Mouse (Mus musculus): ENCODE results near the gene 6430531B16Rik.

The 6430531B16Rik gene

GRCm38 (mm10) chr7:139970979-139971378 lies 7.6 kb downstream of the 6430531B16Rik start:
- no peak for DNase-seq (ENCODE audit: low spot score in 2 of 2)

DNA sequence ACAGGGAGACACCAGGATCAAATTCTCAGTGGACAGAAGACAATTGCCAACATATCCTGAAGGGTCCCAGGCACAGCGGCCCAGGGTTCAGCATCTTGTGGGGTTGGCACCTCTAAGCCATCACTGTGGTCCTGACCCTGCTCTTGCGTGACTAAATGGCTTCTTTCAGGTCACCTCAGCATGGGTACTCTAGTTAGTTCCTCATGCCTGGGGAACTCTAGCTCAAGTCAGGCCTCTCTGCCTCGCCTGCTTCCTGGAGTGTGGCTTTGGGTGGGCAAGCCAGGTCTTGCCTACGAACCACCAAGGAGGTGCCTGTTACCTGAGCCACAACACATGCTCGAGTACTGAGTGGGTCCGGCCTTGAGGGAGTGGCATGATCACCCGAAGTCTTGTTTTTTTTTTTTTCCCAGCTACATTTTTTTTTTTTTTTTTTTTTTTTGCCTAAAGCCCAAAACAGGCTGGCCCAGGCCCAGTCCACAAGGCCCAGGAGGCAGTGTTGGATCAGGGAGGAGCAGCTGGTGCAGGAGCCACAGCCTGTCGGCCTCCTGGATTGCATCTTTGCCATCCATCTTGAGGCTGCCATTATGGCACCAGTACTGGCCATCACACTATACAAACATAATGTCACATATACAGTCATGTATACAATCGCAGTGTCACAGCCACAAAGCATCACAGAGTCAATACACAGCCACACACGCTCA lies 8.2 kb downstream of the 6430531B16Rik start:
- no peak for DNase-seq (ENCODE audit: low spot score in 2 of 2)

- DNase-seq (ENCODE audit: low spot score in 2 of 2): peak; percentile 85 to 93
Observed at GRCm38 (mm10) chr7:139969348-139970130, 9.0 kb downstream of the 6430531B16Rik start.

DNA sequence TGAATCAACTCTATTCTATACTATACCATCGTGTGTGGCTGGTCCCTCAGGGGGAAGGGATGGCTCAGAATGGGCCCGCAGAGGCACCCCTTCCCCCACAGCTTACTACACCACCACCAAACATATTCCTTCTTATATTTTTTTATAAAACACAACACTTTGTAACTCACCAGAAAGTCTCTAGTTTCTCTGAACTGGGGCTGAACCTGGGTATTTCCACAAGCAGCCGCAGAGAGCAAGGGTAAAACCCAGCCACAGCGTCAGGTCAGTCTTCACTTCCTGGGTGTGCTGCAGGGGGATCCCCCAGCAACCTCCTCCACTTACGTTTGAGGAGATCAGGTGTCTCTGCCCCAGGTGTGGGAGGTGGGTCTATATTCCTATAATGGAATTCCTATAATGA lies 10.1 kb downstream of the 6430531B16Rik start:
- no peak for DNase-seq (ENCODE audit: low spot score in 2 of 2)

DNA sequence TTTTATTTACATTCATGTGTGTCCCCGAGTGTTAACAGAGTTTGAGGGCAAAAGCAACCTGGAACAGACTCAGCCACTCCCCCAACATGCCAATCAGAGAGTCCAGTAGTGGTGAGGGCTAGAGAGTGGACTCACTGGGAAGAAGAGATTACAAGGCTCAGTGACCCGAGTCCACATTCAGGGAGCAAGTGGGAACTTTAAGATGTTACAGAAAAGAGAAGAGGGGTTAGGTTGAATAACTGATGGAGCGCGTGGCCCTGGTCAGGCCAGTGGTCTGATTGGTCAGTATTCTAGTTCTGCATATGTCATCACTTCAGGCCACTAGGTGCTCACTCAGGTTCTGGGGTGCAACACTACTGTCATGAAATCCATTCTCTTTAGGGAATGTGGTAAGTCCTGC lies 11.4 kb downstream of the 6430531B16Rik start:
- no peak for DNase-seq (ENCODE audit: low spot score in 2 of 2)

GRCm38 (mm10) chr7:139963814-139964213 lies 14.7 kb downstream of the 6430531B16Rik start:
- no peak for DNase-seq (ENCODE audit: low spot score in 2 of 2)

DNA sequence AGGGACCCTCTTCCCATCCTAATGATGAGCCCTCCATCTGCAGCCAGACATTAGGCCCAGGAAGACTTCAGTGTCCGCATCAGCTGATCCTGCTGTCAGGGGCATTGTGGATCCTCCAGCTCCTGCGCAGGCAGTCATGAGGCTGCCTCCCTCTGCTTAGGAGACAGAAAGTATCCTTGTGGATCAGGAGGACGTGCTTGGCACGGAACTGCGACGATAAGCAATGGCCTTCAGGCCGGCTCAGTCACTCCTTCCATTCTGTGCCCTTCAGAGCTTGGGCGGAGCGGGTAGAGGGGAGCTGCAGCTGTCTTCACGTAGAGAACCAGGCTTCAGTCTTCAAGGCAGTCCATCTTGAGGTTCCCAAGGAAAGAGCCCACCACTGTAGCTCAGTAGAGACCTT lies 17.4 kb downstream of the 6430531B16Rik start:
- DNase-seq (ENCODE audit: low spot score in 2 of 2): no peak

DNA sequence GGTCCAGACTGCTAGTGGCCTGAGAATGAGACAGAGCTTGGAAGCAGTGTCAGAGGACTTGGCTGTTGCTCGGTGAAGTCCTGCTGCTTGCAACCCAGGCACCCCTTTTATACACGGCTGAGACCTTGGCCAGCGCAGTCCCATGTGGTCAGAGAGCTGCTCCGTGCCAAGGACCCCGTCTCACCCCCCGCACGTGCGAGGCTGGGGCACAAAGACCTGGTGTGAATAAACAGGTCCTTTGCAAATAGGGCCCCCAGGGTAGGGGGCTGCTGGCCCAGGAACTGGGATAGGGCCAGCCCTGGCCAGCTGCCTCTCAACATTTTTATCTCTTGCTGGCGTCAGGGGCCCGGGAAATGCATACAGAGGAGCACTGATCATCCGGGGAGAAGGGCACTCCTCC lies 20.6 kb downstream of the 6430531B16Rik start:
- no peak for DNase-seq (ENCODE audit: low spot score in 2 of 2)

DNA sequence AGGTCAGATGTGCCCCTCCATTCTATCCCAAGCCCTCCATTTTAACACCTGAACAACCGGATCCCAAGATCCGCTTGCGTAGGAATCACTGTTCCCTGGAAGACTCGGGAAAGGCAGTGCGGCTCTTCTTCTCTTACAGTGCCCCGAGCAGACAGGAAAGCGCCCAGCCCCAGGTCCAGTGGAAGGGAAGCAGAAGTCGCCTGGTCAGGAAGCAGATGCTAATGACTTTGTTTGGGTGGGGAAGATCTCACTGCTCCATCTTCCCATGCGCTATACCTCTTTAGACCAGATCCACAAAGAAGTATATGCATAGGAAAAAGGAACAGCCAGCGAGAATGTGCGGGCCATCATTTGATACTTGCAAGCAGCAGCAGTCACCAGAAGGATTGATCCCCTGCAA lies 21.1 kb downstream of the 6430531B16Rik start:
- DNase-seq (ENCODE audit: low spot score in 2 of 2): no peak

DNA sequence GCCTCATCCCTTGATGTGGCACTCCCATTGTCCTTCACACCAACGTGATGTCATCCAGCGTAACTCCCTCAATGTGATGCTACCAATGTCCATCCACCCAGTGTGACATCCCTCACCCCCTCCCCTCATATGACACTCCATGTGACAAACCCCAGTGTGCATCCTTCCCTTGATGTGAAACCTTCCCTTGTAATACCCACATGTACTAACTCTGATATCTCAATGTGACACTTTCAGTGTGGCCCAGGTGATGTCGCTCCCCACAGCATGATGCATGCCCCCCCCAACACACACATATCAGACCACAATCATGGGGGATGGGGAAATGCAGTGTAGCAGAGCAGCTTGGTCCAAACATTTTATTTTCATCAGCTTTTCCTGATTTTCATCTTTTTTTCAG lies 21.9 kb downstream of the 6430531B16Rik start:
- no peak for DNase-seq (ENCODE audit: low spot score in 2 of 2)

DNA sequence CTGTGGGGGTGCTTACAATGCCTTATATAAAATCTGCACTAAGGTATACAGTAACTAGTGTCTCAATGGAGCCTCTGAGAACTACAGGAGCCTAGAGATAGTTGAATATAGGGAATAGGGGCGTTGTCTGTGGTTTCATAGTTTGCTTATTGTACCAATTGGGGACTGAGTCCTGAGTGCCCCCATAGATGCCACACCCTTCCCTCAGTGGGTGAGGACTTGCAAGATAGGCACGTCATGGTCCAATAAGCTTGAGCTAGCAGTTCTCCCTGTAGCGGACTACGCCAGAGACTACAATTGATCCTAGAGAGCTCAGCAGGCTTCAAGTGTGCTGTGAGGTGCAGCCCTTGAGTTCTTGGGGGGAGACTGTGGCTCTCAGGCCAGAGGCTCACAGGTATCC lies 23.1 kb downstream of the 6430531B16Rik start:
- no peak for DNase-seq (ENCODE audit: low spot score in 2 of 2)

GRCm38 (mm10) chr7:139951991-139952633 lies 26.4 kb downstream of the 6430531B16Rik start:
- no peak for DNase-seq (ENCODE audit: low spot score in 2 of 2)

GRCm38 (mm10) chr7:139951079-139951478 lies 27.5 kb downstream of the 6430531B16Rik start:
- DNase-seq (ENCODE audit: low spot score in 2 of 2): no peak

DNA sequence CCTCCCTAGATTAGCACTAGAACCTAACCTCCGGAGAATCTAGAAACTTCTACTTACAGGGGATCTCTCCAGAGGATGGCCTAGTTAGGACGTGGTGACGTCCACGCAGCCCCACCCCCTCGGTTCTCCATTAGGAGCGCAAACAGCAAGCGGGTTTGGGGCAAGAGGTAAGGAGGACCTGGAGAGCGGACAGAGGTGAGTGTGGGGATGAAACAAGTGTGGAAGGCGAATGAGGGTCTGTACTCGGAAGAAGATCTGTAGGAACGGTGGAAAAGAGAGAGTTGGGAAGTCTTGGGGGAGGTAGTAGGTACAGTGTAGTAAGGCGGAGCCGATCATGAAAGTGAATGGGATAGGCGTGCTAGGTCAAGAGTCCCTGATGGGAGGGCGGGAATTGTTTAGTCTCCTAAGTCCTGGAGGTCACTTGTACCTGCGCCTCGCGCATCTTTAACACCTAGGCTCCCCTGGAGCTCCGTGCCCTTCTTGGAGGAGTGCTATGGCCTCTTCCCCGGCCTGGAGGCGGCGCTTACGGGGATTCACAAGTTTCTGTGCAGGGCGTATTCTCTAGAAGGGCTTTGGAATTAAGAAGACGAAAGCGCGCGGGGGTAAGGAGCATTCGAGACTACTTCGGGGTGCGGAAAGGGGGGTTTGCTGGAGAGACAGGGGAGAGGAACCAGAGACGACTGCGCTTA lies 28.1 kb downstream of the 6430531B16Rik start:
- no peak for DNase-seq (ENCODE audit: low spot score in 2 of 2)

DNA sequence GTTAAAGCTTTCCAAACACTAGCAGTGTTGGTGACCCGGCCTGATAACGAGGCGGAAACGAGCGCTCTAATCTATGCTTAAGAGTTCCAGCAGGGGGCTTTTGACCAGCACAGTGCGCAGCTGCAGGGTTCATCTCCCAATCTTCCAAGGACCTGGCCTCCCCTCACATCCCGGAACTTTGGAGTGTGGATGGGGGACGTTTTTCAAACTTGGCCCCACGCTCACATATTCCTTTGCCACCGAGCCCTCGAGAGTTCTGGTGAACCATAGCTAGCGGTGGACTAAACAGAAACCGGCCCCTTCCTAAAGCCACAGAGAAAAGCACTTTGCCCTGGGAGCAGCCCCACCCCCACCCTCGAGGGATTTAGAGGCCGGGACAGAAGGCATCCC lies 28.7 kb downstream of the 6430531B16Rik start:
- DNase-seq (ENCODE audit: low spot score in 2 of 2): no peak

DNA sequence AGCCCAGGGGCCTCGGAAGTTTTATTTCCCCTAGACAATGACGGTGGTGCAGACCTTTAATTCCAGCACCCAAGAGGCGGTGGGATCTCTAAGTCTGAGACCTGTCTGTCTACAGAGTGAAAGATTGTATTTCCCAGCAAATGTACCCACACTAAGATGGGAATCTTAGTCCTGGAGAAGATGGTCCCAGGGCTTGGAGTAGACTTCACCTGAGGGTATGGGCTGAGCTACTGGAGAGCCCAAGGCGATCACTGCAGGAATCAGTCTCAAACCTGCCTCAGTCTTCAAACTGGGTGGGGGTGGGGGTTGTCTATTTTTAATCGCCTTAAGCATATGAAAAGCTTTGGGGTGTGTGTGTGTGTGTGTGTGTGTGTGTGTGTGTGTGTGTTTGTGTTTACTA lies 32.5 kb downstream of the 6430531B16Rik start:
- no peak for DNase-seq (ENCODE audit: low spot score in 2 of 2)

GRCm38 (mm10) chr7:139945516-139945915 lies 33.0 kb downstream of the 6430531B16Rik start:
- DNase-seq (ENCODE audit: low spot score in 2 of 2): no peak

GRCm38 (mm10) chr7:139944291-139945240 lies 34.0 kb downstream of the 6430531B16Rik start:
- no peak for DNase-seq (ENCODE audit: low spot score in 2 of 2)

DNA sequence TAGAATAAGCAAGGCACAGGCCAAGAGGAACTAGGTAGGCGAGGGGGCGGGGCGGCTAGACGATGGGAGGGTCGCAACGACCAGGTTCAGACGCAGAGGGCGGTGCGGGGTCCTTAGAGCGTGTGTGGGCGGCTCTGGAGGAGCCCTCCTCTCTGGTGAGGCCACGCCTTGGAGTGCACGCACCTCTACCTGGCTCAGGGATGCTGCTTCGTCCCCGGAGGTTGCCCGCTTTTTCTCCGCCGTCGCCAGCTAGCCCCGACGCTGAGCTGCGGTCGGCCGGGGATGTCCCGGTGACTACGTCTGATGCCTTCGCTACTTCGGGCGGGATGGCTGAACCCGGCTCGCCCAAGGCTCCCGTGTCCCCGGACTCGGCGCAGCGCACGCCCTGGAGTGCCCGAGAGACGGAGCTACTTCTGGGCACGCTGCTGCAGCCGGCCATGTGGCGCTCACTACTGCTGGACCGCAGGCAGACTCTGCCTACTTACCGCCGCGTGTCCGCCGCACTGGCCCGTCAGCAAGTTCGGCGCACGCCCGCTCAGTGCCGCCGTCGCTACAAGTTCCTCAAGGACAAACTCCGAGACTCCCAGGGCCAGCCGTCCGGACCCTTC lies 34.8 kb downstream of the 6430531B16Rik start, which contains the start of gene Utf1:
Gene Utf1 (plus strand): TSS at position 116 of the 608 bp plus-strand sequence.
- DNase-seq (ENCODE audit: low spot score in 2 of 2): no peak

GRCm38 (mm10) chr7:139940476-139941209 lies 37.9 kb downstream of the 6430531B16Rik start:
- no peak for DNase-seq (ENCODE audit: low spot score in 2 of 2)

Data from frontal cortex, postnatal 25 days (tissue).